Mouse (Mus musculus): ENCODE data around the gene Patj. TPM values are rescaled to one million over a fixed set of nuclear protein-coding genes. Genes with fewer than 3 reads are reported as not detected.

The Patj gene
- polyA plus RNA-seq, 1 experiment = 15.8 TPM

DNA sequence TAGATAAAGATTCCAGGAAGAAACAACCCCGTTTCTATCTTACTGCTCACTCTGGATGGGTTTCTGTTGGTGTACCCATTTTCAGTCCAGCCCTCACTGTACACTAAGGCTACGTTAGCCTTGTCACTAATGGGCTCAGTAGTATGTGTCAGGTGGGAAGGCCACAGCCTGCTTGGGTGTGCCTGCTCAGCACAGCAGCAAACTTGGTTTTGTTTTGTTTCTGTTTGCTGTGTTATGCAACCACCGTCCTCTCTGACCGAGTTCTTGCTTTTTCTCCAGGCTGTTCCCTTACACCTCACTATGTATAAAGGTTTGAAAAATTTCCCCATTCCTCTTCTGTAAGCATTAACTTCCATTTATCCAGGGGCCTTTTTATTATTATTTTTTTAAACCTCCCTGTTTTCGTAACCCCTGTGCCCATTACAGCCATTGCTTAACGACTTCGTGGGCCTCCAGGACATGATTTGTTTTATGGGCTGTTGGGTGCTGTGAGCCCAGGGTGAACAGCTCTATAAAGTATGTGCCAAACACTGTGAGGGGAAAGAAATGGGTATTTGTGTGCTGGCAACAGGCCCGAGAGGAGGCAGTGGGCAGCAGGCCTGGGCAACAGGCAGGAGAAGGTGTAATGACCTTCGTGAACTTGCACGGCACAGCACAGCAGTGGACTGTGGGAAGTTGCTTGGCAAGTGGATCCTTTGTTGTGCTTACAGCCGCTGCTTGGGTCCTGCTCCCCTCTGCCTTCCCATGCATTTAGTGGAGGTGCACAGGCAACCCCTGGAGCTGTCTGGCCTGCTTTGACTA lies 113.1 kb downstream of the Patj start:
- DNase-seq (ENCODE audit: extremely low spot score in 1 of 2, low spot score in 1 of 2) = no peak

DNA sequence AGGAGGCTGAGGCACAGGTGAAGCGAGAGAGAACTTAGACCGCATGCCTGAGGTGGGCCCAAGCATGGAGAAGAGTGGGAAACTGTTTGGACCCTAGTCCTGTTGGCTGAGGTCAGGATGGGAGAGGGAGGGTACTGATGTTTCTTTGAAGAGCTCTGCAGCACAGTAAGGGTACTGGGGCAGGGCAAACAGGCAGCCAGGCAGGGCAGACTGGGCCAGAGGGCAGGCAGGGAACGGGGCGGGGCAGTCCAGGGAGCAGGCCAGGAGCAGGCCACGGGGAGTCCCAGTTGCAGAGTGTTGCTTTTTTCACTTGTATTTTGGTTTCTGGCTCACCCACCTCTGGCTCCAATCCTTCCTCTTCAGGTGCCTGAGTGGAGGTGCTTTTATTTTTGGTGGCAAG lies 114.4 kb downstream of the Patj start:
- DNase-seq (ENCODE audit: extremely low spot score in 1 of 2, low spot score in 1 of 2) = no peak

DNA sequence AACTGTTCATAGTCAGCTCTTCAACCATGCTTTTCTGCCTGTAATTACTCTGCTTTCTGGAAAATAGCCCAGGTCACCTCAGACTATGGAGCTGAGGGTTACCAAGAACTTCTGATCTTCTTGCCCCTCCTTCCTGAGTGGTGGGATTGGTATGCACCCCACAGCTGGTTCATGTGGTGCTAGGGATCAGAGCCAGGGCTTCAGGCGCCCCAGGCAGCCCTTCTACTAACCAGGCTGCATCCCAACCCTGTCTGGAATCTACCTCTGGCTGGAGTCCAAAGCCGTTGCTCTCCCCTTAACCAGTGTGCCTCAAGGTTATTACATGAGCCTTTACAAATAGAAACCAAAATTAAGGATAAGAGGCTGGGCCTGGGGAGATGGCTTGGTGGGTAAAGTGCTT lies 115.7 kb downstream of the Patj start:
- DNase-seq (ENCODE audit: extremely low spot score in 1 of 2, low spot score in 1 of 2) = peak in 1 of 2 experiments; percentile 7

GRCm38 (mm10) chr4:98511964-98512743 lies 116.6 kb downstream of the Patj start:
- peak in 1 of 2 experiments; percentile 12 for DNase-seq (ENCODE audit: extremely low spot score in 1 of 2, low spot score in 1 of 2)

- DNase-seq (ENCODE audit: extremely low spot score in 1 of 2, low spot score in 1 of 2) = no peak
Measured at GRCm38 (mm10) chr4:98520492-98520891, 124.9 kb downstream of the Patj start.

DNA sequence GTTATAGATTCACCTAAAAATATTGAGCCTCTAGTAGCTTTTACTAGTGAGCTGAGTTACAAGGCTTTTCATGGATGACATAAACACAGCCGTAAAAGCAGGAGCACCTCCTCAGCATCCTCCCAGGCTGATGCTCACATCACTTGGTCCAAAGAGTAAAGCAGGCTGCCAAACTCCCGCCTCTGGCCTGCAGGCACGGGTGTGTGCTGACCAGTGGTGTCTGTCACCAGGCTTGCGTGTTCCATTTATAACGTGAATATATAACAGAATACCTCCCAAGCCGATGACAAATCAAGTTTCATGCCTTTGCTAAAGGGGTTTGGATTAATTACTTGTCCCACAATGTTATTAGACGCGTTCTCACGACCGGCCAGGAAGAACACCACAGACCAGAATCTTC lies 128.9 kb downstream of the Patj start:
- no peak for DNase-seq (ENCODE audit: extremely low spot score in 1 of 2, low spot score in 1 of 2)

GRCm38 (mm10) chr4:98535446-98535845 lies 139.9 kb downstream of the Patj start:
- no peak for DNase-seq (ENCODE audit: extremely low spot score in 1 of 2, low spot score in 1 of 2)

DNA sequence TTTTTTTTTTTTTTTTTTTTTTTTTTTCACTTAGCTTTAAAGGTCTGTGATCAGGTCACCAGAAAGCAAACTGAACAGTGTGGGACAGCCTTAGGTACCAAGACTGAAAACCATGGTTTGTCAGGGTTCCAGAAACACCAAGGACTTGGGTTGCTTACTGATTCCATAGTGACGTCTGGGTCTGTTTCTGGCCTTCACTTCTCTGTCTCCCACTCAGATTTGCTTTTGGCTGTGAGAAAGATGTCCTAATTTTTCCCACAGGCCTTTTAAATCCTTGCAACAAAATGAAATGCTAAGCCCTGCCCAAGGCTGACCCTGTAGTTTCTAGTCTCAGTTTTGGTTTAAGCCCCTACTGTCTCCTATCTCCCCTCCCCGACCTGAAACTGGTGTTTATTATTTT lies 146.0 kb downstream of the Patj start:
- DNase-seq (ENCODE audit: extremely low spot score in 1 of 2, low spot score in 1 of 2) = peak in 1 of 2 experiments; percentile 47

DNA sequence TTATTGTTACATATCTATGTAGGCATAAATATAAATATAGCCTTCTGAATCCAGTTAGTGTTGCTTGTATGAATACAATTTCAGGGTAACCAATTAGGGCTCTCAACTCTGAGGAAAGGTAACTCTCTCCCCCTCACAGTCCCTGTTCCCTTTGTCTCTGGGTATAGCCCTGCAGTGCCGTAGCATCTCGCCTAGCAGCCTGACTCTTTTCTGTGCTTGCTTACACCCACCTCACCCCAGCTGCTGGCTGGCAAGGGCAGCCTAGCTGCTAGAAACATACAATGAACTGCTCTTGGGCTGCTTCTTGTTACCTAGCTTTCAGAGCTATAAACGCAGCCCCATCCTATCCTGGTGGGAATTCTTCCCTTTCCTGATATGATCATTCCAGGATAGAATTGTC lies 147.4 kb downstream of the Patj start:
- peak in 1 of 2 experiments; percentile 52 for DNase-seq (ENCODE audit: extremely low spot score in 1 of 2, low spot score in 1 of 2)

DNA sequence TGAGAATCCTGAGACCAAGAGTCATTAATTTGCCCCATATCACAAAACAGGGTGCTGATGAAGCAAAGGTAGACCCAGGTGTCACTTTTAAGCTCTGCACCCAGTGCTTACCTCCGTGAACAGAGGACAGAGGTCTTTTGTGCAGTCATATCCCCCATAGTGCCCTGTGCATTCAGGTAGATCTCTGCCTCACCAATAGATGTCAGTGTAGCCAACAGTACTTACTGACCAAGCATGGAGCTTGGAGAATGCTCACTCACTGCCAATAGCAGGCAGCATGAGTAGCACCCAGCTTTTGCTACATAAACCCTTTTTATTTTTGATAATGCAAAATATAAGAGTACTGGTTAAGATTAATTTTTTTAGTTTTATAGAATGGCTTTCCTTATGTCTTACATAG lies 149.8 kb downstream of the Patj start:
- peak in 1 of 2 experiments; percentile 47 for DNase-seq (ENCODE audit: extremely low spot score in 1 of 2, low spot score in 1 of 2)

DNA sequence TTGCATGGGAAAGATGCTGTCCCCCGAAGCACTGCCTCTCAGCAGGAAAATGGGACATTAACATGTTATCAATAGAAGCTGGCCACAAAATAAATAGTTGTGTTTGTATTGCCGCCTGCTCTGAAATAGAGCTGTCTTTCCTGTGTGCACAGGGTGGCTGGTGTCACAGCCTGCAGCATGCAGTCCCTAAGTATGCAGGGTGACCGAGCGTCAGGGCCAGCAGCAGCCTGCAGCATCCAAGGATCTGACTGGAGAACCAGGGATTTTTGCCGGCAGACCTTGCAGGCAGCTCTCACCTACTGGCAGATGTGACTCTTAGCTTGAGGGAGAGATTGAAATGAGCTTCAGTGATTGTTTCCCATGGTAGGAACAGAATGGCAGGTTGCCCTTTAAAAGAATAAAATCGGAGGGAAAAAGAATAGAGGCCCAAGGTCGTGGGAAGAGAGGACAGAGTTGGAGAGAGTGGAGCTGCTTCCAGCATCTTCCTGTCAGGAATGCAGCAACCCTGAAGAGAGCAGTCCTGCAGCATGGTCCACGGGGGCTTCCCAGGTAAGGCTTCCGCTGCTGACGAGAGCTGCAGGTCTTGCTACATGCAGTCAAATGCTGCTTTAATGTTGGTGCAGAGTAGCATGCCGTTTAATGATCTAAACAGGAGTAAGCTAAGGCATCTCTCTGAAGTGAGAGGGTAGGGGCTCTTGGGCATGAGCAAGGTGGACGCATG lies 151.0 kb downstream of the Patj start:
- no peak for DNase-seq (ENCODE audit: extremely low spot score in 1 of 2, low spot score in 1 of 2)

DNA sequence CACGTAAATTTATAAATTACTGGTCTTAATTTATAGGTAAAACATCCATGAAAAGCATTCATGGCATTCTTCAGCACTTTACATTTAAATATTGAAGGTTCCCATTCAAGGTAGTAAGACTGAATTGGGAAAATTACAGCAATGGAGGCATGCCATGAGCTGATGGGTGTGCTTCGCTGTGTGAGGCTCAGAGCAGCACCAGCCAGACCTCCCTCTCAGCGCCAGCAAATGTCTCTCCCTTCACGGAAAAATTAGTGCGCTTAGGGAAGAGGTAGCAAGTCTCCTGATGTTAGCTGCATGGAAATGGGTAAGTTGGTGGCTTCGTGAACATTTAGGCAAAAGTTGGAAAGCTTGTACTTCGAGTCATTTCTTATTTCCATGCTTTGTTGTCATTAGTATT lies 153.9 kb downstream of the Patj start:
- DNase-seq (ENCODE audit: extremely low spot score in 1 of 2, low spot score in 1 of 2) = no peak

- no peak for DNase-seq (ENCODE audit: extremely low spot score in 1 of 2, low spot score in 1 of 2)
Measured at GRCm38 (mm10) chr4:98550116-98550515, 154.5 kb downstream of the Patj start.

- DNase-seq (ENCODE audit: extremely low spot score in 1 of 2, low spot score in 1 of 2) = no peak
Measured at GRCm38 (mm10) chr4:98555666-98556065, 160.1 kb downstream of the Patj start.

DNA sequence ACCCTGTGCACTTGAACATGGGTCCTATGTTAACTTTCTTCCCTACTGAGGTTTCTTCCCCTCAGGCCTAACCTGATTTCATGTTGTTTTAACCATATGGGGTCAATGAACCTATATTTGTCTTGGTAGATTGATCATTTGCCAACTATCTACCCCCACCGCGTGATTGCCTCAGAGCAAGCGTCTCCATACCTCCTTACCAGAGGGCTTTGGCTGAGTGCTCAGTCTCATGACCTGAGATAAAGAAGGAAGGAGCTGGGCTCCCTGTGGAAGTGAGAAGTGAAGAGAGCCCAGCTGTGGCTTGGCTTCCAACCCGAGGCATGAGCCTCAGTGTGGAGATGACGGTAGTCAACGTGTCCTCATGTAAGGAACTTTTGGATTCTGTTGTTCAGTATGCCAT lies 160.9 kb downstream of the Patj start:
- no peak for DNase-seq (ENCODE audit: extremely low spot score in 1 of 2, low spot score in 1 of 2)

DNA sequence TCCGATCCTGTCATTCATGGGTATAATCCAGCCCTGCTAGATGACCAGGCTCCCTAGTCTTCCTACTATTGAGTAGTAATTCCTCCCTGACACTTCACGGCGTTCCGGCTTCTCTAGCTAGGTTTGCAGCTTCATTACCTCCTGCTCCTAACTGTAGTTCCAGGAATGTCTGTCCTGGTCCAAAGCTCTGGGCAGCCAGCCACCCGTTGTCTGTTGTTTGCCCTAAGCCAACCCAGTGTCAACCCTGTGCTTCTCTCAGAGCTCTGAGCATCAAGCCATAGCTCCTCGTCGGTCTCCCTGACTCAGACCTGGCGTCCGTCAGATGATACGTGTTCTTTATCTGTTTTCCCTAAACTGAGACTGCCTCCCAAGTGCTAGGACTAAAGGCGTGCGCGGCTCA lies 161.6 kb downstream of the Patj start:
- no peak for DNase-seq (ENCODE audit: extremely low spot score in 1 of 2, low spot score in 1 of 2)

- DNase-seq (ENCODE audit: extremely low spot score in 1 of 2, low spot score in 1 of 2) = no peak
Measured at GRCm38 (mm10) chr4:98560196-98560830, 164.7 kb downstream of the Patj start.

GRCm38 (mm10) chr4:98563082-98563481 lies 167.5 kb downstream of the Patj start:
- no peak for DNase-seq (ENCODE audit: extremely low spot score in 1 of 2, low spot score in 1 of 2)

GRCm38 (mm10) chr4:98563506-98564195 lies 168.1 kb downstream of the Patj start:
- DNase-seq (ENCODE audit: extremely low spot score in 1 of 2, low spot score in 1 of 2) = no peak

DNA sequence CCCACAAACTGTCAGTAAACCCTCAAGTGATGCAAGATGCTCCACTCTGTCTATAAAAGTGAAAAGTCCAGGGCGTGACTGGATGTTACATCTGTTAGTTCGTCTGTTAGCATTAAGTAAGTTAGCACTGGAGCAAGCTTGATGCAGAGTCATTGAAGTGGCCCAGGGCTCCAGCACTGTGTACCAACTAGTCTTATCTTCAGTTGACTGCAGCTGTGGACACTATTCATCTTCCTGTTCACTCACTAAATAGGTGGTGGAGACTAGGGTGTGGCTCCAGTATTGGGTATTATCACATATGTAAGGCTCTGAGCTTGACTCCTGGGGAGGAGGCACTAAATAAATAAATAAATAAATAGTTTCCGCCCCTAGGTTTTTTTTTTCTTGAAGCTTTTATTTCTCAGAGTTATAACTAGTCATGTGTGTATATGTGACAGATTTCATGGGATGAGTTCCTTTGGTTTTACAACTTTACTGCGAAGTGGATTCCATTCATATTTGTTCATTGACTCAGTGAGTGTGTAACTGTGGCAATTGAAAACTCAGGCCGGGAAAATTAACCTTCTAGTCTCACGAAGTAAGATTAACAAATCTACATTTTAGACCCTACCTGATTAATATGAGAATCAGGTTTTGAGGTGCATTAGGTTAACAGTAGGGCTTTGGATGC lies 168.7 kb downstream of the Patj start:
- DNase-seq (ENCODE audit: extremely low spot score in 1 of 2, low spot score in 1 of 2) = no peak

All from frontal cortex, adult 2 months (tissue).